Mouse (Mus musculus) C2C12 (cell line): ENCODE measurements at regions not wholly inside any gene's neighbourhood (a gene's known extent, or its start where the extent isn't known, plus 50 kb on each side); places are given as distances from the start of the nearest gene placed in this dataset.
"Not testable (repeated sequence)": the region's sequence is repeated elsewhere in the genome, so short reads cannot be mapped to it uniquely, and the experiment has no call there.

Source experiments
- CEBPB ChIP-seq: IDR thresholded peaks from one replicate; pipeline ENCODE4 v1.6.1; 2011; ENCODE audit warnings: low read depth, mild to moderate bottlenecking, control low read depth, moderate library complexity
- CTCF ChIP-seq: IDR thresholded peaks from one replicate; pipeline ENCODE4 v1.5.1; 2011; ENCODE audit not compliant: control insufficient read depth, insufficient read depth, insufficient read length
- FOSL1 ChIP-seq: IDR thresholded peaks from one replicate; pipeline ENCODE4 v1.8.0; 2011; ENCODE audit warnings: mild to moderate bottlenecking, low read length; ENCODE audit not compliant: poor library complexity, insufficient read depth, severe bottlenecking
- MYOD1 ChIP-seq: IDR thresholded peaks from one replicate; pipeline ENCODE4 v1.6.1; 2011; ENCODE audit warnings: low read depth; ENCODE audit not compliant: control insufficient read depth, insufficient read length
- MYOG ChIP-seq: IDR thresholded peaks from one replicate; pipeline ENCODE4 v1.6.1; 2011; ENCODE audit not compliant: control insufficient read depth, insufficient read length; ENCODE audit errors: extremely low read depth
- USF1 ChIP-seq: IDR thresholded peaks from one replicate; pipeline ENCODE4 v1.6.1; 2011; ENCODE audit warnings: low read depth, mild to moderate bottlenecking, control low read depth, moderate library complexity

DNA sequence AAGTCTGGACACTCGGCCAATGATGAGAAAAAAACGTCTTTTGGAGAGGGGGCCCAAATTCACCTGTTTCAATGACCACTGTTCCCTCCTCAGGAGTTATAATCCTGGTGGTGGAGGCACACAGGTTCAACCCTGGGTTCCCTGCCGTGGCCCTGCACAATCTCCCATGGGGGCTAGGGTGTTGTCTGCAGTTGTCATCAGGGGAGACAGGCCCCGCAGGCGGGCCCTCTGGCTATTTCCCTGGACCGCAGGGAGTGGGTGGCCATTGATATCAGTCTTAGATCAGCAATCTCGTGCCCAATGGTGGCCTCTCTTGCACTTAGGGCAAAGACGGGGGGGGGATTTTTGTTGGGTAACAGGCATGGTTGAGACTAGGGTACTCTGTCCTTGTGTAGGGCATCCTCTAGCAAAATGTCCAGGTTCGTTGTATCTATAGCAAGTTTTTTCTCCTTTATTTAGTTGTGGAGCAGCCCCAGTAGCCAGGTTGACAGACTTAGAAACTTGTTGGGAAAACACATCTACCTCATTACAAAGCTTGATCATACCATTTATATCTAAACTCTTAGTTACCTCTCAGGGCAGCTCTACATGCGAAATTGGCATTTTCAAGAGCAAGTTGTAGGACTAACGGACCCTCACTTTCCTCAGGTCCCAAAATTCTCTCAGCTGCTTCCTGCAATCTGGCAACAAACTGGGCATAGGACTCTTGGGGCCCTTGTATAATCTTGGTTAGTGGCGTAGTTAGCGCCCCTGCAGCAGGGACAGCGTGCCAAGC is 66.9 kb upstream of the Zfp709 start:
- TF ChIP-seq CTCF, MYOD1, FOSL1, MYOG, USF1, CEBPB: not testable (repeated sequence)
